8 mouse cellular contexts compared by ENCODE assay signal in the genomic region with DNA sequence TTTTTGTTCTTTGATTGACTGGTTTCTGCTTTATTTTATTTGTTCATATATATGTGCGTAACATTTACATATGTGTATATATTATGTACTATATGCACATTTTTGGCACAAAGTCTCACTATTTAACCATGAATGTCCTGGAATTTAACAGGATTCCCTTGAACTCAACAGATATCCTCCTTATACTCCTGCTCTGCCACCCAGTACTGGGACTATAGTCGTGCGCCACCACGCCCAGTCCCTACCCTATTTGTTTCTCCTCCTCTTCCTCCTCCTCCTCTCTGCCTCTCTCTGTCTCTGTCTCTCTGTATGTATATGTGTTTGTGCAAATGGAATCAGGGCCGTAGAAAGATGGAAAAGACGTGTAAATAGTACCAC. TPM values are rescaled to one million over a fixed set of nuclear protein-coding genes. Genes with fewer than 3 reads are reported as not detected.
DNase-seq lines count a peak whose midpoint lies in the region; ATAC-seq and TF ChIP-seq lines count a peak whose summit lies in the region.

No protein-coding gene starts in this region.

- 0 out of 2 replicates have a peak, but pooled peaks have one; percentile 24 for ATAC-seq in heart, embryonic 16.5 days (replicated peaks; ENCODE audit: extremely low read depth, insufficient read depth, low FRiP score)
- ATAC-seq in hindbrain, postnatal 0 days = peak; percentile 40; the same call in 1 of the 2 replicates
- ATAC-seq in midbrain, embryonic 11.5 days (ENCODE audit: low FRiP score) = peak; percentile 69

- H3K27me3 ChIP-seq in heart, embryonic 16.5 days (ENCODE audit: control insufficient read depth, insufficient read depth, low read length) = no peaks in the 10 kb centered on the region
- no peaks in the 10 kb centered on the region for H3K27me3 ChIP-seq in embryonic facial prominence, embryonic 10.5 days (replicated peaks; ENCODE audit: low read depth, poor library complexity, severe bottlenecking)
- no peaks in the 10 kb centered on the region for H3K27me3 ChIP-seq in hindbrain, postnatal 0 days (ENCODE audit: insufficient read depth, low read length)
- H3K27me3 ChIP-seq in midbrain, embryonic 11.5 days (ENCODE audit: control insufficient read depth, insufficient read depth, low read length) = no peaks in the 10 kb centered on the region

- DNase-seq in heart, adult 9 months (ENCODE audit: low spot score in 2 of 2) = no peak
- DNase-seq in embryonic facial prominence, embryonic 10.5 days (ENCODE audit: low spot score) = no peak
- no peak for DNase-seq in hindbrain, postnatal 0 days (ENCODE audit: low spot score)
- DNase-seq in midbrain, embryonic 11.5 days (ENCODE audit: low spot score, missing footprints) = no peak
- no peak for DNase-seq in embryo, embryonic 10 days (ENCODE audit: low spot score)
- DNase-seq in spleen, postnatal 4 days (ENCODE audit: low spot score in 2 of 2) = no peak
- no peak for DNase-seq in left cerebral cortex, postnatal 10 days (ENCODE audit: extremely low spot score in 1 of 2, low spot score in 2 of 2)

- no peak for TF ChIP-seq CTCF in hindbrain, postnatal 0 days (IDR thresholded peaks at IDR 0.05; ENCODE audit: low read depth)

- H3K4me3 ChIP-seq in heart, embryonic 16.5 days (ENCODE audit: low read length) = peak overlapping the region; percentile 20; the same call in 1 of the 2 replicates
- H3K4me3 ChIP-seq in embryonic facial prominence, embryonic 10.5 days = peak overlapping the region; percentile 77
- H3K4me3 ChIP-seq in hindbrain, postnatal 0 days (ENCODE audit: low read length) = peak overlapping the region; percentile 59
- peak overlapping the region; percentile 50; the same call in 1 of the 2 replicates for H3K4me3 ChIP-seq in midbrain, embryonic 11.5 days (ENCODE audit: low read depth, low read length)

- peak overlapping the region; percentile 60; the same call in 1 of the 2 replicates for H3K9ac ChIP-seq in heart, embryonic 16.5 days (ENCODE audit: low read length)
- 0 out of 2 replicates have a peak overlapping the region, but pooled peaks have one; percentile 28 for H3K9ac ChIP-seq in hindbrain, postnatal 0 days (replicated peaks; ENCODE audit: low read length)
- peak overlapping the region; percentile 14; the same call in 1 of the 2 replicates for H3K9ac ChIP-seq in midbrain, embryonic 11.5 days (ENCODE audit: low read length)

- no peak overlapping the region for H3K27ac ChIP-seq in heart, embryonic 16.5 days (ENCODE audit: low read length)
- peak overlapping the region; percentile 76 for H3K27ac ChIP-seq in embryonic facial prominence, embryonic 10.5 days (replicated peaks)
- no peak overlapping the region for H3K27ac ChIP-seq in hindbrain, postnatal 0 days
- H3K27ac ChIP-seq in midbrain, embryonic 11.5 days (ENCODE audit: low read depth, low read length) = no peak overlapping the region

- H3K4me2 ChIP-seq in heart, embryonic 16.5 days (ENCODE audit: low read depth, low read length) = peak overlapping the region; percentile 68
- H3K4me2 ChIP-seq in hindbrain, postnatal 0 days (ENCODE audit: low read depth, low read length) = peak overlapping the region; percentile 77
- peak overlapping the region; percentile 44 for H3K4me2 ChIP-seq in midbrain, embryonic 11.5 days

- intact Hi-C loops in left cerebral cortex, postnatal 10 days (cut with DNase I) = no loop called here

- no peaks in the 10 kb centered on the region for H3K9me3 ChIP-seq in heart, embryonic 16.5 days (replicated peaks; ENCODE audit: control insufficient read depth, low read length)
- H3K9me3 ChIP-seq in embryonic facial prominence, embryonic 10.5 days = no peaks in the 10 kb centered on the region
- H3K9me3 ChIP-seq in hindbrain, postnatal 0 days (ENCODE audit: low read length) = no peaks in the 10 kb centered on the region
- no peaks in the 10 kb centered on the region for H3K9me3 ChIP-seq in midbrain, embryonic 11.5 days (ENCODE audit: control insufficient read depth, low read length)

- WGBS in heart, embryonic 16.5 days = 25% methylated on average over 6 of the region's 6 CpGs
- WGBS in embryonic facial prominence, embryonic 10.5 days = 25% methylated on average over 6 of the region's 6 CpGs
- WGBS in hindbrain, postnatal 0 days = 20% methylated on average over 6 of the region's 6 CpGs
- WGBS in midbrain, embryonic 11.5 days = 25% methylated on average over 6 of the region's 6 CpGs

- H3K4me1 ChIP-seq in heart, embryonic 16.5 days (ENCODE audit: control insufficient read depth, insufficient read depth, low read length) = peaks cover 10% of the 10 kb centered on the region
- peaks cover 10% of the 10 kb centered on the region for H3K4me1 ChIP-seq in embryonic facial prominence, embryonic 10.5 days
- H3K4me1 ChIP-seq in hindbrain, postnatal 0 days (ENCODE audit: insufficient read depth, low read length) = peaks cover 3% of the 10 kb centered on the region; the same call in 1 of the 2 replicates
- H3K4me1 ChIP-seq in midbrain, embryonic 11.5 days (ENCODE audit: control insufficient read depth, insufficient read depth, low read length) = peaks cover 4% of the 10 kb centered on the region; the same call in 1 of the 2 replicates

- peaks cover 18% of the 10 kb centered on the region for H3K36me3 ChIP-seq in heart, embryonic 16.5 days (ENCODE audit: control insufficient read depth, insufficient read depth)
- H3K36me3 ChIP-seq in embryonic facial prominence, embryonic 10.5 days (replicated peaks) = peaks cover 29% of the 10 kb centered on the region
- H3K36me3 ChIP-seq in hindbrain, postnatal 0 days (ENCODE audit: insufficient read depth, low read length) = peaks cover 4% of the 10 kb centered on the region
- H3K36me3 ChIP-seq in midbrain, embryonic 11.5 days (ENCODE audit: control insufficient read depth, insufficient read depth, low read length) = peaks cover 10% of the 10 kb centered on the region; the same call in 1 of the 2 replicates

RNA-seq across cellular contexts. Expression of a gene that starts 0.4 kb away (rescaled TPM):
- 36.1 and 36.3 TPM in 2 replicates for polyA plus RNA-seq in heart, embryonic 16.5 days (2015; fragmentation: Nextera tagmentation; extraction: Ambion mirVana)
- 52.8 and 54.3 TPM in 2 replicates for polyA plus RNA-seq in embryonic facial prominence, embryonic 10.5 days (2016; fragmentation: Nextera tagmentation; extraction: Ambion mirVana)
- 30.4 and 36.5 TPM in 2 replicates for total RNA-seq in hindbrain, postnatal 0 days (2014; rRNA removed)
- polyA plus RNA-seq in hindbrain, postnatal 0 days (2015; fragmentation: Nextera tagmentation; extraction: Ambion mirVana) = 29.7 and 32.6 TPM in 2 replicates
- polyA plus RNA-seq in midbrain, embryonic 11.5 days (2014; fragmentation: Nextera tagmentation; extraction: Ambion mirVana) = 28.5 and 31.2 TPM in 2 replicates
- total RNA-seq in left cerebral cortex, postnatal 10 days (2021) = 10 to 100 TPM; 40.1 to 43.7 TPM

RNA-seq across cellular contexts. Expression of a gene that starts 8.1 kb away (rescaled TPM):
- 0.13 TPM in 1 of 2 replicates, not detected in the other for polyA plus RNA-seq in heart, embryonic 16.5 days (2015; fragmentation: Nextera tagmentation; extraction: Ambion mirVana)
- 0.46 TPM in 1 of 2 replicates, not detected in the other for polyA plus RNA-seq in embryonic facial prominence, embryonic 10.5 days (2016; fragmentation: Nextera tagmentation; extraction: Ambion mirVana)
- 1.3 and 2.2 TPM in 2 replicates for total RNA-seq in hindbrain, postnatal 0 days (2014; rRNA removed)
- polyA plus RNA-seq in hindbrain, postnatal 0 days (2015; fragmentation: Nextera tagmentation; extraction: Ambion mirVana) = 3.8 and 5.1 TPM in 2 replicates
- polyA plus RNA-seq in midbrain, embryonic 11.5 days (2014; fragmentation: Nextera tagmentation; extraction: Ambion mirVana) = 0.08 and 0.32 TPM in 2 replicates
- total RNA-seq in left cerebral cortex, postnatal 10 days (2021) = 1 to 10 TPM; 1.9 to 3.0 TPM

RNA-seq across cellular contexts. Expression of a gene that starts 20.0 kb away (rescaled TPM):
- polyA plus RNA-seq in heart, embryonic 16.5 days (2015; fragmentation: Nextera tagmentation; extraction: Ambion mirVana) = 56.0 and 57.4 TPM in 2 replicates
- 125 and 126 TPM in 2 replicates for polyA plus RNA-seq in embryonic facial prominence, embryonic 10.5 days (2016; fragmentation: Nextera tagmentation; extraction: Ambion mirVana)
- total RNA-seq in hindbrain, postnatal 0 days (2014; rRNA removed) = 112 and 120 TPM in 2 replicates
- 108 and 119 TPM in 2 replicates for polyA plus RNA-seq in hindbrain, postnatal 0 days (2015; fragmentation: Nextera tagmentation; extraction: Ambion mirVana)
- 69.9 and 81.9 TPM in 2 replicates for polyA plus RNA-seq in midbrain, embryonic 11.5 days (2014; fragmentation: Nextera tagmentation; extraction: Ambion mirVana)
- 10 to 100 TPM; 90.7 to 95.8 TPM for total RNA-seq in left cerebral cortex, postnatal 10 days (2021)

RNA-seq across cellular contexts. Expression of a gene that starts 30.3 kb away (rescaled TPM):
- 22.6 and 26.7 TPM in 2 replicates for polyA plus RNA-seq in heart, embryonic 16.5 days (2015; fragmentation: Nextera tagmentation; extraction: Ambion mirVana)
- polyA plus RNA-seq in embryonic facial prominence, embryonic 10.5 days (2016; fragmentation: Nextera tagmentation; extraction: Ambion mirVana) = 1.9 and 2.2 TPM in 2 replicates
- total RNA-seq in hindbrain, postnatal 0 days (2014; rRNA removed) = 2.6 and 3.3 TPM in 2 replicates
- polyA plus RNA-seq in hindbrain, postnatal 0 days (2015; fragmentation: Nextera tagmentation; extraction: Ambion mirVana) = 3.1 and 3.2 TPM in 2 replicates
- polyA plus RNA-seq in midbrain, embryonic 11.5 days (2014; fragmentation: Nextera tagmentation; extraction: Ambion mirVana) = 0.60 and 1.2 TPM in 2 replicates
- total RNA-seq in left cerebral cortex, postnatal 10 days (2021) = 1 to 10 TPM; 1.7 to 2.6 TPM

RNA-seq across cellular contexts. Expression of a gene that starts 30.3 kb away (rescaled TPM):
- not detected in 2 replicates for polyA plus RNA-seq in heart, embryonic 16.5 days (2015; fragmentation: Nextera tagmentation; extraction: Ambion mirVana)
- 0.04 TPM in 1 of 2 replicates, not detected in the other for polyA plus RNA-seq in embryonic facial prominence, embryonic 10.5 days (2016; fragmentation: Nextera tagmentation; extraction: Ambion mirVana)
- total RNA-seq in hindbrain, postnatal 0 days (2014; rRNA removed) = 92.6 and 101 TPM in 2 replicates
- polyA plus RNA-seq in hindbrain, postnatal 0 days (2015; fragmentation: Nextera tagmentation; extraction: Ambion mirVana) = 5.5 and 6.6 TPM in 2 replicates
- polyA plus RNA-seq in midbrain, embryonic 11.5 days (2014; fragmentation: Nextera tagmentation; extraction: Ambion mirVana) = 0.22 TPM in 2 replicates
- 10 to 100 TPM; 75.5 to 80.0 TPM for total RNA-seq in left cerebral cortex, postnatal 10 days (2021)

Comparison
In these comparisons a context has a peak if more than half of its experiments do, and no peak if none do; other contexts are left out.
1. H3K4me3 ChIP-seq: peak in every context shown above with its lines; median percentile 77 in embryonic facial prominence, embryonic 10.5 days; 59 in hindbrain, postnatal 0 days; 50 in midbrain, embryonic 11.5 days; 20 in heart, embryonic 16.5 days.